Mouse (Mus musculus): Measurements from ENCODE around the gene Ndufaf2. TPM values are rescaled to one million over a fixed set of nuclear protein-coding genes. Genes with fewer than 3 reads are reported as not detected.

The Ndufaf2 gene
- polyA plus RNA-seq, 1 experiment from 2014 or later = 79.7 TPM

DNA sequence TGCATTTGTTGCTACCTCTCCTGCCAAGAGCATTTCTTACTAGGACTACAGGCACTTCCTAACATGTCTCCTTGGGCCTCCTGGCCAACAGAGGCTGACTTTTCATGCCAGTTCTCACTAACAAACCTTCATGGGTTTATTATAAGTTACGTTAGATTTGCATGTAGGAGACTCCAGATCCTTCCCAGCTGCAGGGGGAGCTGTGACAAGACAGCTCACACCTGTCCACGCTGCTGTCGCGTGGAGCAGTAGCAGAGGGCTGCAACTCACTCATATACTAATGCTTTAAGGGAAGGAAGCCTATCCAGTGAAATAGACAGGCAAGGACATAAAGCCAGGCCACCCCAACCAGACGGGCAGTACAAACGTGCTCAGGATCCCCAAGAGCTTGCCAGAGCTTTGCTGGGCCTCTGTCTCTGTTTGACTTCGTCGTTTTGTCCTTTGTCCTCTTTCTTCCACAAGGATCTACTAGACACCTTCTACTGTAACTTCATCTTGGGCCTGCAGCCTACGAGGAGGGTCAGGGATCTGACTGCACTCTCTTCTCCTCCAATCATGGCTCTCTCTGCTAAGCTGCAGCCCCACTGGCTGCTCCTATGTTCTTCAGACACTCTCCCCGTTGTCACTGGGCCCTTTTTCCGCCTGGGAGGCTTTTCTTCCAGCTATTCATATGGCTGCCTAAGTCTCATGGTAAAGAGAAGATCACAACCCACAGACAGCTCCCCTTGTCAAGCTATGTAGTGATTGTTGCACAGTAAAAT, 94.9 kb downstream of the Ndufaf2 start:
- TF ChIP-seq CTCF (IDR thresholded peaks at IDR 0.05; ENCODE audit: low read depth) = no peak
- no peak overlapping the region for H3K9ac ChIP-seq
- peak; percentile 84 for DNase-seq
- peak; percentile 78; the same call in 1 of the 2 replicates for ATAC-seq (ENCODE audit: insufficient read depth)
- H3K4me2 ChIP-seq = no peak overlapping the region
- H3K36me3 ChIP-seq (ENCODE audit: insufficient read depth) = no peaks in the 10 kb centered on the region
- H3K4me3 ChIP-seq (ENCODE audit: low read depth, low read length) = no peak overlapping the region
- 41% methylated on average over 11 of the region's 11 CpGs for WGBS
- H3K9me3 ChIP-seq (ENCODE audit: low read depth, low read length) = no peaks in the 10 kb centered on the region
- H3K27me3 ChIP-seq (ENCODE audit: insufficient read depth, low read length) = no peaks in the 10 kb centered on the region
- H3K4me1 ChIP-seq (ENCODE audit: insufficient read depth) = peaks cover 34% of the 10 kb centered on the region
- peak overlapping the region; percentile 69 for H3K27ac ChIP-seq (ENCODE audit: low read depth)

DNA sequence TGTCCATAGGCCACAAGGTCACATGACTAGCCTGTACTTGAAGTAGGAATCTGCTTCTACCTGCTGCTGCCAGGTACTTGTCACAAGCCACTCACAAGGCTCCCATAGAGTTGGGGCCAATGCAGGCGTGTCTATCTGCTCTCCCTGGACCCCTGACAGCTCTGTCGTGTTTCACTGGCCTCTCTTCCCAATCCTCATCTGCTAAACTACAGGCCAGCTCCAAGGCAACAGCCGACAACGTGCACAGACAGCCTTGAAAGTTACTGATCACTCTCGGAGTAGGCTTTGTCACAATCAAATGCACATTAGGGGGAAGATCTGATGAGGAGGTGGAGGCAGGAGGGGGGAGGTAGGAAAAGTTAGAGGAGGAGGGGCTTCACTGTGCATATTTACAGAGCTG, 95.5 kb downstream of the Ndufaf2 start:
- TF ChIP-seq CTCF (IDR thresholded peaks at IDR 0.05; ENCODE audit: low read depth) = no peak
- 25% methylated on average over 5 of the region's 5 CpGs for WGBS
- Histone ChIP-seq H3K36me3 (ENCODE audit: insufficient read depth) (no peaks in the 10 kb centered on the region), H3K9me3 (ENCODE audit: low read depth, low read length) (no peaks in the 10 kb centered on the region), H3K4me2 (no peak overlapping the region), H3K9ac (no peak overlapping the region), H3K4me3 (ENCODE audit: low read depth, low read length) (no peak overlapping the region), H3K4me1 (ENCODE audit: insufficient read depth) (peaks cover 39% of the 10 kb centered on the region), H3K27ac (ENCODE audit: low read depth) (peak overlapping the region; percentile 69), H3K27me3 (ENCODE audit: insufficient read depth, low read length) (no peaks in the 10 kb centered on the region)
- peak; percentile 36; the same call in 1 of the 2 replicates for ATAC-seq (ENCODE audit: insufficient read depth)
- DNase-seq = peak; percentile 48

- H3K4me1 ChIP-seq (ENCODE audit: insufficient read depth) = peaks cover 46% of the 10 kb centered on the region
- DNase-seq = peak; percentile 67
These were observed 97.4 kb downstream of the Ndufaf2 start for GRCm38 (mm10) chr13:108060936-108061578.

DNA sequence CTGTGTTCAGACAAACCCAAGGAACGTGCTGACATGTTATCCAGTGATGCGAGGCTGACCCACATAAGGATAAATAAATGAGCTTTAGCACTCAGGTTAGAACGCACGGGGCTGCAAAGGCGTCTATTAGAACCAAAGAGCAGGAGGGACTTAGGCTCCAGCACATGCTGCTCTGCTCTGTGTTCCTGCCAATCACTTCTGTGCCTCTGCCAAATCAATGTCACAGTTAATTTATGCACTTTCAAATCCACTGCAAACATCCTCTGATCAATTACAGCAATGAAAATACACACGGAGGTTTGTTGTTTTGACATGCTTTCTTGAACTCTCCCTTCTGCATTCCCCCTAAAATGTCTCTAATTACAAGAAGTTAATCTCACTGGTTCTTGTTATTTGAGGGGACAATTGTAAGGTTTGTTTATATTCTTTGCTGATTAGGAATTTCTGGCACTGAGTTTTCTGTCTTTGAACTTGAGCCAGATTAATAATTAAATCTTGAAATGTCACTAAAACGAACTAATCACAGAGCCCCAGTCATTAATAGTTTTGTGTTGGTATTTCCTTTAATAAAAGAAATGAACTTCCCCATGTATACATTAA, 98.0 kb downstream of the Ndufaf2 start:
- H3K27ac ChIP-seq (ENCODE audit: low read depth) = peak overlapping the region; percentile 79; the same call in 1 of the 2 replicates
- H3K9ac ChIP-seq = no peak overlapping the region
- no peaks in the 10 kb centered on the region for H3K36me3 ChIP-seq (ENCODE audit: insufficient read depth)
- H3K4me2 ChIP-seq = 0 out of 2 replicates have a peak overlapping the region, but pooled peaks have one; percentile 18
- no peaks in the 10 kb centered on the region for H3K27me3 ChIP-seq (ENCODE audit: insufficient read depth, low read length)
- DNase-seq (peak; percentile 66), ATAC-seq (ENCODE audit: insufficient read depth) (0 out of 2 replicates have a peak, but pooled peaks have one; percentile 13)
- 36% methylated on average over 7 of the region's 7 CpGs for WGBS
- peaks cover 46% of the 10 kb centered on the region for H3K4me1 ChIP-seq (ENCODE audit: insufficient read depth)
- H3K4me3 ChIP-seq (ENCODE audit: low read depth, low read length) = no peak overlapping the region
- H3K9me3 ChIP-seq (ENCODE audit: low read depth, low read length) = no peaks in the 10 kb centered on the region
- TF ChIP-seq CTCF (IDR thresholded peaks at IDR 0.05; ENCODE audit: low read depth) = no peak

More at GRCm38 (mm10) chr13:108060936-108061578, 97.4 kb downstream of the Ndufaf2 start:
- H3K4me2 ChIP-seq = no peak overlapping the region
- TF ChIP-seq CTCF (IDR thresholded peaks at IDR 0.05; ENCODE audit: low read depth) = no peak
- WGBS = 52% methylated on average over 8 of the region's 8 CpGs
- no peak for ATAC-seq (ENCODE audit: insufficient read depth)
- no peak overlapping the region for H3K4me3 ChIP-seq (ENCODE audit: low read depth, low read length)
- no peaks in the 10 kb centered on the region for H3K27me3 ChIP-seq (ENCODE audit: insufficient read depth, low read length)
- no peak overlapping the region for H3K9ac ChIP-seq
- peak overlapping the region; percentile 59 for H3K27ac ChIP-seq (ENCODE audit: low read depth)
- H3K36me3 ChIP-seq (ENCODE audit: insufficient read depth) = no peaks in the 10 kb centered on the region
- no peaks in the 10 kb centered on the region for H3K9me3 ChIP-seq (ENCODE audit: low read depth, low read length)

DNA sequence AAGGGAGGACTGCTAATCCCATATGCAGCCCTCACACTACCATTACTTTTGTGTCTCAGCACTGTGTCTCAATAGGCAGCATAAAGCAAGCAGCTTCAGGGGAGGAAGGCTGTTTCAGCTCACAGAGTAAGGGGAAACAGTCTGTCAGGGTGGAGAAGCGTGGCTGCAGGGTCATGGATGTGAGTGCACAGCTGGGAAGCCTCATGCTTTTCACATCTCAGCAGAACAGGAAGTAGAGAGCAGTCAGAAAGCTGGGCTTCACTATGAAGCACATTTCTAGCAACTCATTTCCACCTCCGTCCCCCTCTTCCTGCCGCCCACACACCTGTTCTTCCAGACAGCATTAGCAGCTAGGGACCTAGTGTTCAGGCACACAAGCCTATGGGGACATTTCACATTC, 101.5 kb downstream of the Ndufaf2 start:
- peaks cover 29% of the 10 kb centered on the region for H3K4me1 ChIP-seq (ENCODE audit: insufficient read depth)
- DNase-seq (peak; percentile 81), ATAC-seq (ENCODE audit: insufficient read depth) (peak; percentile 82)
- H3K9ac ChIP-seq = no peak overlapping the region
- 28% methylated on average over 3 of the region's 3 CpGs for WGBS
- TF ChIP-seq CTCF (IDR thresholded peaks at IDR 0.05; ENCODE audit: low read depth) = no peak
- no peak overlapping the region for H3K4me3 ChIP-seq (ENCODE audit: low read depth, low read length)
- no peaks in the 10 kb centered on the region for H3K27me3 ChIP-seq (ENCODE audit: insufficient read depth, low read length)
- no peaks in the 10 kb centered on the region for H3K9me3 ChIP-seq (ENCODE audit: low read depth, low read length)
- peak overlapping the region; percentile 30; the same call in 1 of the 2 replicates for H3K27ac ChIP-seq (ENCODE audit: low read depth)
- H3K36me3 ChIP-seq (ENCODE audit: insufficient read depth) = no peaks in the 10 kb centered on the region
- no peak overlapping the region for H3K4me2 ChIP-seq

DNA sequence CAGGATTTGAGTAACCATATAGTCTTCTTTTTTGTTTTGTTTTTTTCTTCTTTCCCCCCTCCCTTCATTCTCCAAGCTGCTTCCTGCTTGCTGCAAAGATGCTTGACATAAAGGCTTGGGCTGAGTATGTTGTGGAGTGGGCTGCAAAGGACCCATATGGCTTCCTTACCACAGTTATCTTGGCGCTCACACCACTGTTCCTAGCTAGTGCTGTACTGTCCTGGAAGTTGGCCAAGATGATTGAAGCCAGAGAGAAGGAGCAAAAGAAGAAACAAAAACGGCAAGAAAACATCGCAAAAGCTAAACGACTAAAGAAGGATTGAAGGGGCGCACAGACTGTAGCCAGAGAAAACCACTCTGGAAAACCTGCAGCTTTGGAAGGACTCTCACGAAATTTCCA, 111.1 kb downstream of the Ndufaf2 start:
- DNase-seq = peak; percentile 71
- H3K4me1 ChIP-seq (ENCODE audit: insufficient read depth) = peaks cover 12% of the 10 kb centered on the region; the same call in 1 of the 2 replicates
- no peak overlapping the region for H3K4me3 ChIP-seq (ENCODE audit: low read depth, low read length)
- H3K9ac ChIP-seq = no peak overlapping the region
- 71% methylated on average over 6 of the region's 6 CpGs for WGBS
- no peak overlapping the region for H3K4me2 ChIP-seq
- H3K9me3 ChIP-seq (ENCODE audit: low read depth, low read length) = no peaks in the 10 kb centered on the region
- H3K27ac ChIP-seq (ENCODE audit: low read depth) = no peak overlapping the region
- peaks cover 14% of the 10 kb centered on the region for H3K36me3 ChIP-seq (ENCODE audit: insufficient read depth)
- no peak for ATAC-seq (ENCODE audit: insufficient read depth)
- H3K27me3 ChIP-seq (ENCODE audit: insufficient read depth, low read length) = no peaks in the 10 kb centered on the region
- no peak for TF ChIP-seq CTCF (IDR thresholded peaks at IDR 0.05; ENCODE audit: low read depth)

DNA sequence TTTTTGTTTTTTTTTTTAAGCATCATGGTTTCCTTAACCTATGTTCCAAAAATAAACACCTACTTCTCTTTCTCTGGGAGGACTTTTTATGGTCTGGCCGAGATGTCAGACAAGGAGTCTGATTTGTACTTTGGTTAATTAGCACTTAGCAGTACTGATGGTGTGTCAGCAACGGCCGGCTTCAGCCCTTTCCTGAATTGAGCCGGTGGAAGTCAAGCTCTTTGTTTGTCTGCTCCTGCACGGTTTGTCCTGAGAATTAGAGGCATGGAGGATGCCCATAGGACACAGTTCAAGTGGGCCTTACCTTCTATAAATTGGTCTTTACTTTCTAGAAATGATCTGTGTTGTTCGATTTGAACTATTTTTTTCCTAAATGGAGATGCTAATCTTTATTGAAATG, 111.5 kb downstream of the Ndufaf2 start:
- Histone ChIP-seq H3K9me3 (ENCODE audit: low read depth, low read length) (no peaks in the 10 kb centered on the region), H3K27ac (ENCODE audit: low read depth) (no peak overlapping the region), H3K27me3 (ENCODE audit: insufficient read depth, low read length) (no peaks in the 10 kb centered on the region), H3K4me2 (no peak overlapping the region), H3K4me1 (ENCODE audit: insufficient read depth) (peaks cover 15% of the 10 kb centered on the region; the same call in 1 of the 2 replicates), H3K36me3 (ENCODE audit: insufficient read depth) (peaks cover 14% of the 10 kb centered on the region), H3K9ac (no peak overlapping the region), H3K4me3 (ENCODE audit: low read depth, low read length) (no peak overlapping the region)
- DNase-seq = no peak
- 81% methylated on average over 6 of the region's 6 CpGs for WGBS
- no peak for ATAC-seq (ENCODE audit: insufficient read depth)
- TF ChIP-seq CTCF (IDR thresholded peaks at IDR 0.05; ENCODE audit: low read depth) = no peak

All from lung, embryonic 14.5 days (tissue).